Mouse (Mus musculus): Measurements from ENCODE around the gene Fgf13.

DNA sequence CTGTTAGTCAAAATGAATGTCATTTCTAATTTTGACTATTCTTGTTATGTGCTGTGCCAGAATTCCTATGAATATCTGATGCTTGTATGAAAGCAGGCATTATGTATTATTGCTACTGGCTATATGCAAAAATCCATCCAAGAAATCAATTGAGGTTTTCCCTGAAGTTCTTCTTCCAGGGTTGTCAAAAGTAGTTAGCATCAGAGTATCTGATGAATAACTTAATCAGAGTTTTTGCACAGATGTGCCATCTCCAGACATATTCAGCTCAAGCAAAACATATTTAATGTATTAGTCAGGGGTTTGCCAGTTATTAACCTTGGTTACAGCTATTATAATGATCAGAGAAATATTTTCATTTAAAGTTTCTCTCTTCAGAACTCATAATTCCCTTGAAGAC, 454.7 kb downstream of the Fgf13 start:
- TF ChIP-seq CTCF (IDR thresholded peaks at IDR 0.05; ENCODE audit: borderline replicate concordance, insufficient read depth, low read length) (no peak), POLR2A (IDR thresholded peaks at IDR 0.05; ENCODE audit: low read depth, low read length) (no peak)
